Mouse (Mus musculus) hindbrain, embryonic 13.5 days (tissue): ENCODE data around the gene Dctpp1. TPM values are rescaled to one million over a fixed set of nuclear protein-coding genes. Genes with fewer than 3 reads are reported as not detected.

Experiments used
- ATAC-seq: fragments of 200-750 bp; cut with Nextera tagmentation; 2 replicates; pipeline ENCODE4 v1.8.0; 2017; ENCODE audit warnings: moderate TSS enrichment; ENCODE audit not compliant: low FRiP score
- H3K27ac ChIP-seq: fragments of 300-500 bp; sonication (generic); 2 replicates; pipeline ENCODE4 v1.5.1; 2015; ENCODE audit warnings: inconsistent platforms, mild to moderate bottlenecking, moderate library complexity
- H3K27me3 ChIP-seq: fragments of 300-500 bp; sonication (generic); 2 replicates; pipeline ENCODE4 v1.6.1; 2015; ENCODE audit warnings: mild to moderate bottlenecking, inconsistent platforms
- H3K36me3 ChIP-seq: fragments of 300-500 bp; sonication (generic); 2 replicates; pipeline ENCODE4 v1.6.1; 2015; ENCODE audit warnings: mild to moderate bottlenecking, inconsistent platforms
- H3K4me1 ChIP-seq: fragments of 300-500 bp; sonication (generic); replicated peaks from 2 replicates; pipeline ENCODE4 v1.6.1; 2015; ENCODE audit warnings: inconsistent platforms
- H3K4me2 ChIP-seq: fragments of 300-500 bp; sonication (generic); 2 replicates; pipeline ENCODE4 v1.6.1; 2015; ENCODE audit warnings: inconsistent platforms, mild to moderate bottlenecking, moderate library complexity
- H3K4me3 ChIP-seq: fragments of 300-500 bp; sonication (generic); 2 replicates; pipeline ENCODE4 v1.5.1; 2015; ENCODE audit warnings: mild to moderate bottlenecking, inconsistent platforms
- H3K9ac ChIP-seq: fragments of 300-500 bp; sonication (generic); 2 replicates; pipeline ENCODE4 v1.6.1; 2015; ENCODE audit warnings: mild to moderate bottlenecking, inconsistent platforms
- H3K9me3 ChIP-seq: fragments of 300-500 bp; sonication (generic); 2 replicates; pipeline ENCODE4 v1.6.1; 2016; ENCODE audit warnings: inconsistent platforms
- WGBS: fragments of 180-500 bp; shearing (Covaris S2); methylation state at CpG from one replicate; pipeline ENCODE4 v1.1.7; 2015; 5-methylcytosine and 5-hydroxymethylcytosine counted together
- polyA plus RNA-seq: library from polyadenylated mRNA; unstranded; fragments of >200 nt; fragmentation: Nextera tagmentation; extraction: Ambion mirVana; gene quantifications from 2 replicates; pipeline ENCODE4 v1.2.1, GENCODE M21; 2015

The Dctpp1 gene
- polyA plus RNA-seq, 1 experiment from 2014 or later = 124 TPM

DNA sequence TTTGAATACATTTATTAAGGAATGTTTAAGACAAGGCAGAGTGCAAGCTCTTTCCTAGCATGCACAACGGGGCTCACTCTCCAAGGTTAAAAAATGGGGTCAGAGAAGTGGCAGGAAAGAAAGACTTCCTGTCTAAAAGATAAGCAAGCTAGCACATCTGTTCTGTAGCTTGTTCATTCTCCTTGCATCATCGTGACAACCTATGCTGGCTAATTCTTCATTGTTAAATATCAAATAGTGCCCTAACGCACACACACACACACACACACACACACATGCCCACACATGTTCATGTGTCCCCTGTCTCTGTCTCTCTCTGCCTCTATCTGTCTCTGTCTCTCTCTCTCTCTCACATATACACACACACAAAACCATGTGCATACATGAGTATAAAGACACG, 20.6 kb upstream of the Dctpp1 start:
- Histone ChIP-seq H3K9ac (no peak overlapping the region), H3K27ac (no peak overlapping the region), H3K36me3 (no peaks in the 10 kb centered on the region), H3K4me1 (no peaks in the 10 kb centered on the region), H3K4me2 (no peak overlapping the region), H3K27me3 (no peaks in the 10 kb centered on the region), H3K4me3 (no peak overlapping the region), H3K9me3 (no peaks in the 10 kb centered on the region)
- 77% methylated on average over 4 of the region's 4 CpGs for WGBS
- no peak for ATAC-seq

DNA sequence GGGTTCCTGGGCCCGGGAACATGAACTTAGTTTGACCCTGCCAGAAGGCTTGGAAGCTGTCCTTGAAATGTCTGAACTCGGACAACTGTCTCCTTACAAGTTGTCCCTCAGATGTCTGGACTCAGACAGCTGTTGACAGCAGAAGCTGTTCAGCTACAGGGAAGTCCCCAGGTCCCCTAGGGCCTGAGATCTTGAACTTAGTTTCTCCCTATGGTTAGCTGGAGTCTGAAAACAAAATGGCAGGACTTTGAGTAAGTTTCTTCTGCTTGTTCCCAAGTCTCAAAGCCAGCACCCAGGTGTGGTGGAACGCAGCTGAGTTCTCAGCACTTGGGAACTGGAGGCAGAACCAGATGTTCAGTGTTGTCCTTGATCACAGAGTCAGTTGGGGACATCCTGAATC, 19.6 kb upstream of the Dctpp1 start:
- Histone ChIP-seq H3K4me3 (no peak overlapping the region), H3K36me3 (no peaks in the 10 kb centered on the region), H3K9me3 (no peaks in the 10 kb centered on the region), H3K9ac (no peak overlapping the region), H3K27ac (no peak overlapping the region), H3K4me2 (no peak overlapping the region), H3K4me1 (no peaks in the 10 kb centered on the region), H3K27me3 (no peaks in the 10 kb centered on the region)
- ATAC-seq = no peak
- 79% methylated on average over 3 of the region's 3 CpGs for WGBS

DNA sequence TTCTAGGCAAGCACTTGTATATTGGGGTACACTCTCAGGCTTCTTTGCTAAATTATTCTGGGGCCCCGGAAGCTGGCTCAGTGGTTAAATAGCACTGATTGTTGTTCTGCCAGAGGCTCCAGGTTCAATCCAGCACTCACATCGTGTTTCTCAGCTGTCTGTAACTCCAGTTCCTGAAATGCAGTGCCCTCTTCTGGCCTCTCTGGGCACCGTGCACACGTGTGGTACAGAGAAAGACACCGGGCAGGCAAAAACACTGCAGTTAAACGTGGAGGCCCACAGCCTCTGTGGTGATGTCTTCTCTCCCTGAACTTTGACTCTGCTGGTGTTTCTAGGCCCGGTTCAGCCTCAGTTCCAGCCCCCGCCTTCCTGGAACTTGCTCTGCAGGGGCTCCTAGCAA, 17.8 kb upstream of the Dctpp1 start:
- no peak overlapping the region for H3K4me3 ChIP-seq
- no peak overlapping the region for H3K9ac ChIP-seq
- ATAC-seq = no peak
- H3K9me3 ChIP-seq = no peaks in the 10 kb centered on the region
- H3K4me2 ChIP-seq = no peak overlapping the region
- peaks cover 1% of the 10 kb centered on the region for H3K4me1 ChIP-seq
- no peaks in the 10 kb centered on the region for H3K36me3 ChIP-seq
- 19% methylated on average over 8 of the region's 8 CpGs for WGBS
- H3K27ac ChIP-seq = no peak overlapping the region
- H3K27me3 ChIP-seq = no peaks in the 10 kb centered on the region

DNA sequence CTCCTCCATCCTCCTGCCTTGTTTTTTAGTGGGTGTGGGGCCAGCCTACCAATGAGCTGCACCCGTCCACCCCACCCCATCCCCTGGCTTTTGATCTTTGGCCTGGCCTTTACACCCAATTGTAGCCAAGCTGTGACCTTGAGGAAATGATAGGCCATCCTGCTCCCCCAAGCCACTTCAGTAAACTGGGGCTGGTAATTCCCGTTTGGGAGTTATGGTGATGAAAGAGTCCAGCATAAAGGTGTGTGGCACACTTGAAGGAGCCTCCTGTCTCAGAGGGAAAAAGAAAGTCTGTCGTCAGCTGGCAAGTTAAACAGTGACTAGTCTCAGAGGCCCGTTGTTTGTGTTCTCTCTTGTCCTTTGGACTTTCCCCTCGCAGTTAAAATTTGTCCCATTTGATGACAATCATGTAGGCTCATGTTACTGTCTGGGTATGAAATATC, 16.0 kb upstream of the Dctpp1 start:
- no peak for ATAC-seq
- Histone ChIP-seq H3K9ac (no peak overlapping the region), H3K36me3 (peaks cover under 1% of the 10 kb centered on the region; the same call in 1 of the 2 replicates), H3K9me3 (no peaks in the 10 kb centered on the region), H3K4me3 (no peak overlapping the region), H3K27me3 (no peaks in the 10 kb centered on the region), H3K4me1 (peaks cover 17% of the 10 kb centered on the region), H3K4me2 (no peak overlapping the region), H3K27ac (no peak overlapping the region)
- 68% methylated on average over 5 of the region's 5 CpGs for WGBS

DNA sequence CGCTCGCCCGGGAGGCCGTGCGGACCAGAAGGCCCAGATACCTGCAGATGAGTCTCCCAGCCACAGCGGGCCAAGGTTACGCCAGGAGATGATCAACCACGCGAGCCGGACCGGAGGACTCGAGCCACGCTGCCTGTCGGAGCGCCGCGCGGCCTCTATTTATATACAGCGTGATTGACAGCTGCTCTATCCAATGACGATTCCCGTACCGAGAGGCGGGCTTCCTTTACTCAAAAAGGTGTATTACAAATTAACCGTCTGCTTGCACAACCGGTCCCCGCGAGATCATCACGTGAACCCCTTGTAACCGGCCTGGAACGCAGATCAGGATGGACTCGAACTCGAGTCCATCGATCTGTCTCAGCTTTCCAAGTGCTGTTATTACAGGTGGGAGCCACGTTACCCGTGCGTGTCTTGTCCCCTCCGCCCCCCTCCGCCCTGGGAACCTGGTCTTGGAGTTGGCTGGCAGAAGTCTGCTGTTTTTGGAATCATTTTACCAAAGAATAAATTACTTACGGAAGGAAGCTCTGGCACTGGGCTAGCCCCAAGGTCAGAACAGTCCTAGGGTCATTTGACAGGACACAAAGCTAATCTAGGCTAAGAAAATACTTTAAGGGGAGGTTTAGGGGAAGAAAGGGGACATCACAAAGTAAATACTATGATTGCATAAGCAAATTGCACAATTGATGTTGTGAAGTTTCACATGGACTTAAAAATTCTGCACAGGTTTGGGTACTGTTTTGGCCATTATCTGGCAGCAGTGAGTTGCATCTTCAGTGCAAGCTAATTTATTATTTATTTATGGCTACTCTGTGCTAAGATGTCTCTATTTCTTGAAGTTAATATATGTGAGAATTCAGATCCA, 13.6 kb upstream of the Dctpp1 start, which contains the start of gene Sephs2:
Gene Sephs2 (minus strand): TSS at position 131 of the 865 bp plus-strand sequence.
- peak within 1 kb of the TSS; percentile 97 for H3K9ac ChIP-seq
- peak within 1 kb of the TSS; percentile 92 for H3K27ac ChIP-seq
- peak; percentile 88 for ATAC-seq
- H3K4me1 ChIP-seq = peaks cover 27% of the 10 kb centered on the region
- peaks cover 22% of the 10 kb centered on the region for H3K36me3 ChIP-seq
- peak within 1 kb of the TSS; percentile 91 for H3K4me3 ChIP-seq
- peak within 1 kb of the TSS; percentile 93 for H3K4me2 ChIP-seq
- 2% methylated on average over 39 of the region's 39 CpGs for WGBS
- no peaks in the 10 kb centered on the region for H3K9me3 ChIP-seq
- no peaks in the 10 kb centered on the region for H3K27me3 ChIP-seq

DNA sequence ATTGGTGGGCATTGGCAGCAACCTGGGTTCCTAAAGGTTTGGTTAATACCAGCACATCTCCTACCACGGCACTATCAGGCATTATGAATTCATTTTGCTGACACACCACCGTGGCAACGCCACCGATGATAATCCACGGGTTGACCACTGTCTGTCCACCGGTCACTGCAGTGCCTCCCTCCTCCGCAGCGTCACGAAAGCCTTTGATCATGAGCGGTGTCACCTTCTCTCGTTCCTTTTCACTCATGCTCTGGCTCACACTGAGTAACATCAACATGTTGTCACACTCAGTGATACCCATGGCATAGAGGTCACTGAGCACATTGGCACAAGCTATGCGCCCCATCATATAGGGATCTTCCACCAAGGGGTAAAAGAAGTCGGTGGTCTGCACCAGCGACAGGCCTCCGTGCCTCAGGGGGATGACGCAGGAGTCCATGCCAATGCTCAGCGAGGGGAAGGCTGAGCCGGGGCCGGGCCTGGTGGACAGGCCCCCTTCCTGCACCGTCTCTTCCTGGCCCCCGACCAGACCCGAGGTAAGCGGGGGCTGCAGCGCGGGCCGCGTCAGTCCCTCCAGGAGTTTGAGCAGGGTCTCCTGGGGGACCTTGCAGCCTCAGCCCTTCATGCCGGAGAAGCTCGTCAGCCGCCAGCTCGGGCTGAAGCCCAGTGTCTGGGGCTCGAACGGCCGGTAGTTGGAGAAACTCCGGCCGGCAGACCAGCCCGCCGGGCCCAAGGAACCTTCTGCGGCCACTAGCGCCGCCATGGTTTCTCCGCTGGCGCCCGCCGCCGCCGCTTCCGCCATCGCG, 12.8 kb upstream of the Dctpp1 start:
- H3K4me1 ChIP-seq = peaks cover 27% of the 10 kb centered on the region
- H3K9ac ChIP-seq = peak overlapping the region; percentile 97
- no peaks in the 10 kb centered on the region for H3K27me3 ChIP-seq
- peak overlapping the region; percentile 92 for H3K27ac ChIP-seq
- H3K36me3 ChIP-seq = peaks cover 29% of the 10 kb centered on the region
- 16% methylated on average over 50 of the region's 50 CpGs for WGBS
- 0 out of 2 replicates have a peak, but pooled peaks cover 2% of the 10 kb centered on the region for H3K9me3 ChIP-seq
- H3K4me3 ChIP-seq = peak overlapping the region; percentile 91
- peak overlapping the region; percentile 93 for H3K4me2 ChIP-seq
- peak; percentile 84 for ATAC-seq

DNA sequence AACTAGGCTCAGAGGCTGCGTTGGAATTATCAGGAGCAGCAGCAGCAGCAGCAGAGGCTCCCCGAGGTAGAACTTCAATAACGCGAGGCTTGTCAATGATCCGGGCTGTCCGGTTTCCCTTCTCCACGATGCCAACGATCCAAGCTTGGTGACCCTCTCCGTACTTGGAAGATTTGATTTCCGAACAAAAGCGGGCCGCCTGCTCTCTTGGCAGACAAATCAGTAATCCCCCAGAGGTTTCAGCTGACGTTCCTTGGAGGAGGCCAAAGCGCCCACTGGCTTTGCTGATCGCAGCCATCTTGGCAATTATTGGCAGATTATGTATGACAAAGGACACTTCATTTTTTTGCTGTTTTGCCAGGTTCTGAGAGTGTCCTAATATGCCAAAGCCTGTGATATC, 12.1 kb upstream of the Dctpp1 start:
- Histone ChIP-seq H3K27me3 (no peaks in the 10 kb centered on the region), H3K9ac (peak overlapping the region; percentile 97; the same call in 1 of the 2 replicates), H3K4me1 (peaks cover 27% of the 10 kb centered on the region), H3K9me3 (0 out of 2 replicates have a peak, but pooled peaks cover 6% of the 10 kb centered on the region), H3K4me3 (peak overlapping the region; percentile 91), H3K36me3 (peaks cover 32% of the 10 kb centered on the region), H3K27ac (0 out of 2 replicates have a peak overlapping the region, but pooled peaks have one; percentile 92), H3K4me2 (peak overlapping the region; percentile 93)
- WGBS = 90% methylated on average over 15 of the region's 15 CpGs
- ATAC-seq = no peak

DNA sequence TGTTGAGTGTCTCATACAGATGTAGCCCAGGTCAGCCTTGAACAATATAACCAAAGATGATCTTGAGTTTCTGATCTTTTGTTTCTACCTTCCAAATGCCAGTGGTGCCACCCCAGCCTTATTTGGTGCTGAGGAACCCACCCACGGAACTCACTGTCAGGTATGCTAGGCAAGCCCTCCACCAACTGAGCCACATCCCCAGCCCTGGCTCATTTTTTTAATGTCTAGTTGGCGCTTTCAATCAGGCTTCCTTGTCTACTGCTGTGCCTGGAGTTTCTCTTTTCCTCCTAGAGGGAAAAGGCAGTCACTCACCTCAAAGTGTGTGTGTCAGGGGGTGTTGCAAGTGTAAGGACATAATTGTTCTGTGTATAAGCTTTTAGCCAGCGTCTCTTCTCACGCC, 10.6 kb upstream of the Dctpp1 start:
- H3K27ac ChIP-seq = no peak overlapping the region
- ATAC-seq = no peak
- no peak overlapping the region for H3K4me2 ChIP-seq
- H3K9ac ChIP-seq = no peak overlapping the region
- WGBS = 95% methylated on average over 4 of the region's 4 CpGs
- H3K27me3 ChIP-seq = no peaks in the 10 kb centered on the region
- no peak overlapping the region for H3K4me3 ChIP-seq
- peaks cover 32% of the 10 kb centered on the region for H3K36me3 ChIP-seq
- H3K4me1 ChIP-seq = peaks cover 27% of the 10 kb centered on the region
- H3K9me3 ChIP-seq = 0 out of 2 replicates have a peak, but pooled peaks cover 6% of the 10 kb centered on the region

DNA sequence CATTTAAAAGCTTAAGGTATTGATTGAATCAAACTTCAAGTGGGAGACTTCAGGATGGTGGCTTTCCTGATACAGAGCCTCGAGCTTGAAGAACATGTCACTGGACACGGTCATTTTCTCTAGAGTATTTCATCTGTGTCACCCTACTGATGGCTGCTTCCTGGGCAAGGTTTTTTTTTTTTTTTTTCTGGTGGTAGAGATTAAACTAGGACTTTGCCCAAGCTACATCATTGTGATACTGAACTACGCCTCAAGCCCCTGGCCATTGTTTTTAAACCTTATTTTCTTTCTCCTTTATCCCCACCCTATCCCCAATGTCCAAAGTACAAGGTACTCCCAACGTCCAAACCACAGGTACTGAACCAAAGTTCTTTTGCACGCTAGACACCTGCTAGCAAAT, 10.2 kb upstream of the Dctpp1 start:
- H3K4me2 ChIP-seq = no peak overlapping the region
- ATAC-seq = no peak
- peaks cover 27% of the 10 kb centered on the region for H3K4me1 ChIP-seq
- no peak overlapping the region for H3K4me3 ChIP-seq
- 95% methylated on average over 5 of the region's 5 CpGs for WGBS
- H3K27me3 ChIP-seq = no peaks in the 10 kb centered on the region
- H3K36me3 ChIP-seq = peaks cover 32% of the 10 kb centered on the region
- 0 out of 2 replicates have a peak, but pooled peaks cover 6% of the 10 kb centered on the region for H3K9me3 ChIP-seq
- no peak overlapping the region for H3K27ac ChIP-seq
- H3K9ac ChIP-seq = no peak overlapping the region

DNA sequence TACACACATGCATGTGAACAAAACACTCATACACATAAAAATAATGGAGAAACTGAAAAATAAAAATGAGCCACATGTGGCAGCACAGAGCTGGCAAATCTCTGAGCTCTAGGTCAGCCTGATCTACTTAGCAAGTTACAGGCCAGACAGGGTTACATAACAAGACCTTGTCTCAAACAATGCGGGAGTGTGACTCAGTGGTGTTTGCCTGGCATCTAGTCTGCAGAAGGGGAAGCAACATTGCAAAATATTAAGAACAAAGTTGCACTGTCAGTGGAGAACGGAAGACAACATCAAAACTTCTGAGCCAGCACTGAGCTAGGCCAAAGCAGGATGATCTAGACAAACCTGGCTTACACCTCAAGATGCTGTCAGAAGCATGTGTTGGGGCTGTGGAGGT, 9.7 kb upstream of the Dctpp1 start:
- H3K9me3 ChIP-seq = 0 out of 2 replicates have a peak, but pooled peaks cover 6% of the 10 kb centered on the region
- no peak overlapping the region for H3K4me2 ChIP-seq
- no peaks in the 10 kb centered on the region for H3K27me3 ChIP-seq
- H3K4me3 ChIP-seq = no peak overlapping the region
- H3K27ac ChIP-seq = no peak overlapping the region
- H3K4me1 ChIP-seq = peaks cover 27% of the 10 kb centered on the region
- WGBS = 97% methylated on average over 2 of the region's 2 CpGs
- peaks cover 32% of the 10 kb centered on the region for H3K36me3 ChIP-seq
- no peak for ATAC-seq
- H3K9ac ChIP-seq = no peak overlapping the region

DNA sequence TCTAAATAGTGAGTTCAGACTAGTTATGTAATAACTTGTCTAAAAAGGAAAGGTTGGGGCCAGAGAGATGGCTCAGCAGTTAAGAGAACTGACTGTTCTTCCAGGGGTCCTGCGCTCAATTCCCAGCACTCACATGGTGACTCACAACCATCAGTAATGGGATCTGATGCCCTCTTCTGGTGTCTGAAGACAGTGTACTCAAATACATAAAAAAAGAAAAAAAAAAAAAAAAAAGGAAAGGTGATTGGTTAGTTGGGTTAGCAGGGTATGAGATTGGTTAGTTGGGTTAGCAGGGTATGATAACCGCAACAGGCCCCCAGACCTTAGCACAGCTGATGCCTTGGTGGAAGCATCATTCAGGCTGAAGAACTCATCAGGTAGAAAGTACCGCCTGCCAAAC, 3.0 kb upstream of the Dctpp1 start:
- 93% methylated on average over 3 of the region's 3 CpGs for WGBS
- H3K9ac ChIP-seq = no peak overlapping the region
- H3K27me3 ChIP-seq = no peaks in the 10 kb centered on the region
- no peak overlapping the region for H3K4me2 ChIP-seq
- H3K36me3 ChIP-seq = peaks cover 6% of the 10 kb centered on the region
- H3K4me1 ChIP-seq = peaks cover 18% of the 10 kb centered on the region
- no peak overlapping the region for H3K4me3 ChIP-seq
- H3K27ac ChIP-seq = no peak overlapping the region
- ATAC-seq = no peak
- 0 out of 2 replicates have a peak, but pooled peaks cover 5% of the 10 kb centered on the region for H3K9me3 ChIP-seq
